Comparison of ENCODE assay signal across 10 mouse cellular contexts in the genomic region with DNA sequence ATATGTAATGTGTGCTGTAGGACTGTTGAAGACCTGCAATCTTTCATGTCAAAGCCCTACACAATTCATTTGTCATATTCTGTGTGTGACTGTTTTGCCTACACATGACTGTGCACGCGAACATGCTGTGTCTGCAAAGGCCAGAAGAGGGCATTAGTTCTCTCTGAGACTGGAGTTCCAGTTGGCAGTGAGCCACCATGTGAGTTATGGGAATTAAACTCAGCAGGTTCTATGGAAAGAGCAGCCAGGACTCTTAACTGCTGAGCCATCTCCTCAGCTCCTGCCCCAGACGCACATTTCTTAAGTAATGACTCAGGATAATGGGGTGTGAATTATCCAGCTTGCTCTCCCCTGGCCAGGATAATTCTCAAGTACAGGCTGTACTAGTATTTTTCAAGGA.
A peak's percentile ranks its signal among the peaks of the same experiment; 100 is the strongest.
DNase-seq lines count a peak whose midpoint lies in the region; ATAC-seq lines count a peak whose summit lies in the region.
"Had no signal": no experiment of that assay in that cellular context is flagged by ENCODE, and none has a peak within 500 bp of the region (broad histone marks: within the 10 kb centered on the region; RNA-seq: fewer than 3 reads in every experiment).

No protein-coding gene starts in this region.

- no peak overlapping the region for H3K4me3 ChIP-seq in kidney, embryonic 16.5 days (ENCODE audit: low read length)
- H3K4me3 ChIP-seq: embryonic facial prominence, embryonic 15.5 days; limb, embryonic 12.5 days had no signal

- H3K9me3 ChIP-seq in kidney, embryonic 16.5 days (ENCODE audit: low read length) = no peaks in the 10 kb centered on the region
- H3K9me3 ChIP-seq: embryonic facial prominence, embryonic 15.5 days; limb, embryonic 12.5 days had no signal

- intact Hi-C loops in left cerebral cortex, postnatal 4 days (cut with DNase I) = no loop called here

- ATAC-seq in kidney, embryonic 16.5 days (ENCODE audit: low FRiP score, low TSS enrichment) = no peak
- ATAC-seq in granulocyte monocyte progenitor cell, adult 5-6 weeks (replicated peaks; ENCODE audit: poor library complexity, severe bottlenecking) = peak; percentile 33; the same call in 1 of the 2 replicates

- no peaks in the 10 kb centered on the region for H3K4me1 ChIP-seq in kidney, embryonic 16.5 days (ENCODE audit: insufficient read depth, low read length)
- H3K4me1 ChIP-seq: embryonic facial prominence, embryonic 15.5 days; limb, embryonic 12.5 days had no signal

- H3K27me3 ChIP-seq in kidney, embryonic 16.5 days (ENCODE audit: insufficient read depth, low read length) = no peaks in the 10 kb centered on the region
- H3K27me3 ChIP-seq: embryonic facial prominence, embryonic 15.5 days; limb, embryonic 12.5 days had no signal

- 55% methylated on average over 3 of the region's 3 CpGs for WGBS in kidney, embryonic 16.5 days

- DNase-seq in kidney, adult 11 months = peak; percentile 33
- DNase-seq in NIH3T3 (ENCODE audit: low read depth) = peak; percentile 82
- peak; percentile 49 for DNase-seq in cerebellum, adult 11 months
- peak; percentile 87 for DNase-seq in left cerebral cortex, postnatal 4 days
- DNase-seq in retina, postnatal 7 days (ENCODE audit: low read depth, low spot score) = peak; percentile 16
- no peak for DNase-seq in spleen, postnatal 4 days (ENCODE audit: low spot score in 2 of 2)

- no peak overlapping the region for H3K4me2 ChIP-seq in kidney, embryonic 16.5 days (replicated peaks; ENCODE audit: low read depth, low read length)
- H3K4me2 ChIP-seq: embryonic facial prominence, embryonic 15.5 days; limb, embryonic 12.5 days had no signal

- H3K9ac ChIP-seq in kidney, embryonic 16.5 days (replicated peaks; ENCODE audit: low read length) = no peak overlapping the region
- H3K9ac ChIP-seq: embryonic facial prominence, embryonic 15.5 days; limb, embryonic 12.5 days had no signal

- no peak overlapping the region for H3K27ac ChIP-seq in kidney, embryonic 16.5 days (ENCODE audit: low read length)
- H3K27ac ChIP-seq: embryonic facial prominence, embryonic 15.5 days; limb, embryonic 12.5 days had no signal

- H3K36me3 ChIP-seq in kidney, embryonic 16.5 days (ENCODE audit: insufficient read depth, low read length) = no peaks in the 10 kb centered on the region
- H3K36me3 ChIP-seq: embryonic facial prominence, embryonic 15.5 days; limb, embryonic 12.5 days had no signal

Comparison
In these comparisons a context has a peak if more than half of its experiments do, and no peak if none do; other contexts are left out.
1. DNase-seq: peak in kidney, adult 11 months (single experiment), NIH3T3 (single experiment), cerebellum, adult 11 months (single experiment), left cerebral cortex, postnatal 4 days (single experiment) and retina, postnatal 7 days (single experiment); none in spleen, postnatal 4 days (0 of 2).